Mouse (Mus musculus) testis, adult 2 months (tissue): ENCODE results near the gene Rab5b. TPM values are rescaled to one million over a fixed set of nuclear protein-coding genes. Genes with fewer than 3 reads are reported as not detected.

ENCODE experiments used
- H3K27ac ChIP-seq: fragments of 200-500 bp; 2 replicates; pipeline ENCODE4 v1.5.1; 2012; ENCODE audit warnings: low read depth, low read length; ENCODE audit not compliant: control insufficient read depth, insufficient read depth
- H3K27me3 ChIP-seq: fragments of 200-500 bp; 2 replicates; pipeline ENCODE4 v1.6.1; 2012; ENCODE audit warnings: mild to moderate bottlenecking, low read length, moderate library complexity; ENCODE audit not compliant: control insufficient read depth, insufficient read depth
- H3K36me3 ChIP-seq: fragments of 200-500 bp; 2 replicates; pipeline ENCODE4 v1.6.1; 2012; ENCODE audit warnings: mild to moderate bottlenecking, low read length; ENCODE audit not compliant: control insufficient read depth, insufficient read depth
- H3K4me1 ChIP-seq: fragments of 200-500 bp; 2 replicates; pipeline ENCODE4 v1.6.1; 2012; ENCODE audit warnings: low read length; ENCODE audit not compliant: control insufficient read depth, insufficient read depth
- H3K4me3 ChIP-seq: fragments of 200-500 bp; 2 replicates; pipeline ENCODE4 v1.5.1; 2012; ENCODE audit warnings: low read depth, mild to moderate bottlenecking, low read length, moderate library complexity, mixed read lengths; ENCODE audit not compliant: control insufficient read depth
- CTCF ChIP-seq: fragments of 200-500 bp; IDR thresholded peaks from 2 replicates; pipeline ENCODE4 v1.5.1; 2012; ENCODE audit warnings: low read depth, mild to moderate bottlenecking, inconsistent platforms, low read length, moderate library complexity; ENCODE audit not compliant: control insufficient read depth, insufficient read depth, insufficient replicate concordance
- POLR2A ChIP-seq: fragments of 200-500 bp; IDR thresholded peaks from 2 replicates; pipeline ENCODE4 v1.6.1; 2012; ENCODE audit warnings: low read depth, mild to moderate bottlenecking, inconsistent platforms, low read length, moderate library complexity; ENCODE audit not compliant: control insufficient read depth
- polyA plus RNA-seq: library from polyadenylated mRNA; depleted of rRNA; stranded (reverse); fragments of >200 nt; gene quantifications from 2 replicates; pipeline ENCODE4 v1.2.3, GENCODE M21; 2012

Gene Rab5b
- polyA plus RNA-seq, 1 experiment, result 31.1 TPM

DNA sequence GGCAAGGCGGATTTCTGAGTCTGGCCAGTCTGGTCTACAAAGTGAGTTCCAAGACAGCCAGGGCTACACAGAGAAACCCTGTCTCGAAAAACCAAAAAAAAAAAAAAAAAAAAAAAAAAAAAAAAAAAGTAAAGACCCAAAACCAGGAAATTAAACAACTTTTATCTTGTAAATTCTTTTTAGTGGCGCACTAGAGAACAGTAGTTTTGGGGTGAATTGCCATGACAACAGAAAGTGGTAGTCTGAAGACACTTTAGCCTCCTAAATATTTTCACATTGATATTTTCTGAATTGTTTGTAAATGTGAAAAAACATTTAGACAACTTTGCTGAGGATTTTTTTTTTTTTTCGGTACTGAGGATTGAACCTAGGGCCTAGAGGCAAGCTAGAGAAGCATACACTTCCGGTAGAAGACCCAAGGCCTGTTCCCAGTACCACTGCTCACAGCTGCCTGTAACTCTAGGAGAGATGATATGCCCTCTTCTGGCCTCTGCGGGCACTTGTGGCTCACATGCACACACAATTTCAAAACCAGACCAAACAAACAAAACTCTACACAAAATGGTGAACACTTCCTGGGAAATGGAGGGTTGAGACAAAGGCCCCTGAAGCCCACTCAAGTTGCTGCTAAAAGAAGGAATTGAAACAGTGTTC is 1.1 kb upstream of the Rab5b start:
- Histone ChIP-seq H3K27me3 (no peaks in the 10 kb centered on the region), H3K4me1 (peaks cover 7% of the 10 kb centered on the region; the same call in 1 of the 2 replicates), H3K36me3 (no peaks in the 10 kb centered on the region; the same call in none of the 2 replicates), H3K27ac (no peak overlapping the region; the same call in 1 of the 2 replicates), H3K4me3 (peak overlapping the region; percentile 90)
- no peak for TF ChIP-seq CTCF
- TF ChIP-seq POLR2A, result no peak

- TF ChIP-seq CTCF, result no peak
- no peak for TF ChIP-seq POLR2A
- H3K27me3 ChIP-seq, result no peaks in the 10 kb centered on the region
- peak overlapping the region; percentile 90 for H3K4me3 ChIP-seq
- no peaks in the 10 kb centered on the region; the same call in 1 of the 2 replicates for H3K36me3 ChIP-seq
- peaks cover 7% of the 10 kb centered on the region; the same call in 1 of the 2 replicates for H3K4me1 ChIP-seq
- H3K27ac ChIP-seq, result peak overlapping the region; percentile 88
These were observed 563 bp downstream of the Rab5b start for GRCm38 (mm10) chr10:128695411-128695991.

DNA sequence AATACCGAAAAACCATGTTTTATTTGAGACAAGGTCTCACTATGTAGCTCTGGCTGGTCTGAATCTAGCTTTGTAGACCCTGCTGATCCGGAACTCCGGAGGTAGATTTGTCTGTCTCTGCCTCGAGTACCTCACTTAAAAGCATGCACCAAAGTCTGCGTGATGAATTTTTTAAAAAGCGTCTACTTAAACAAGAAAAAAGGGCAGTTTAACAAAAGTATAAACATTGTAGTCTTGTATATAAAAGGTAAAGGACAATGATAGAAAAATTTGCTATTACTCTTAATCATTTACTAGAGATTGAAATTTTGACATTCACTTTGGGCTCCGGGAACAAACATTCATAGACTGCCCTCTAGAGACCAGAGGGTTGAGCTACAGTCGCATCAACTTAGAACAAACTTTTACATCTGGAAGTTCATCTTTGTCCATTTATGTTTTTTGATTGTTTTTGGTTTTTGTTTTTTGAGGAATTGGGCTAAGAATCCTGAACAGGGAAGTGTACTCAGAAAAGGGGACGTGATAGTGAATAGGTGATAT is 21.5 kb downstream of the Rab5b start:
- Histone ChIP-seq H3K27ac (peak overlapping the region; percentile 81), H3K4me3 (peak overlapping the region; percentile 95), H3K27me3 (no peaks in the 10 kb centered on the region), H3K36me3 (no peaks in the 10 kb centered on the region), H3K4me1 (peaks cover 12% of the 10 kb centered on the region)
- no peak for TF ChIP-seq CTCF
- no peak for TF ChIP-seq POLR2A

- peaks cover 12% of the 10 kb centered on the region for H3K4me1 ChIP-seq
- no peak for TF ChIP-seq CTCF
- TF ChIP-seq POLR2A, result peak; percentile 27; the same call in 1 of the 2 replicates
- peak within 1 kb of the TSS; percentile 81 for H3K27ac ChIP-seq
- peak within 1 kb of the TSS; percentile 95 for H3K4me3 ChIP-seq
- no peaks in the 10 kb centered on the region for H3K27me3 ChIP-seq
- H3K36me3 ChIP-seq, result no peaks in the 10 kb centered on the region
These were observed 22.1 kb downstream of the Rab5b start, which contains the start of gene Suox for GRCm38 (mm10) chr10:128673763-128674468. Gene Suox, minus strand, starts transcription at chr10:128674073.

DNA sequence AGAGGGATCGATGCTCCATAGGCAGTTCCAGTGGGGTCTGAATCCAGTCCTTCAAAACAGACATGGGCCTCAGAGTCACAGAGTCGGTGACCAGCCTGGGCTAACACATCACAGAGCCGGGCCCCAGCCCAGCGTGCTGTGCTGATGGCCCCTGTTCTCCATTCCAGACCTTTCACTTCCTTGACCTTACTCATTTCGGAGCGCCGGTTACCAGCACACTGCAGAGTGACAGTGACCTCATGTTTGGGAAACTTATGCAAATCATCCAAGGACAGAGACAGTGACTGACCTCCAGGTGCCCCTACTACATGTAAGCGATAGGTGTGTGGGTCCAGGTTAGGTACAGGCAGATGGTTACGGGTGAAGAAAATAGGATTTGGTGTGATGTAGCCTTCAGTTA is 24.9 kb downstream of the Rab5b start:
- no peak overlapping the region for H3K27ac ChIP-seq
- H3K36me3 ChIP-seq, result no peaks in the 10 kb centered on the region
- peaks cover 14% of the 10 kb centered on the region for H3K4me1 ChIP-seq
- no peak for TF ChIP-seq CTCF
- TF ChIP-seq POLR2A, result no peak
- H3K27me3 ChIP-seq, result no peaks in the 10 kb centered on the region
- H3K4me3 ChIP-seq, result no peak overlapping the region

- H3K27ac ChIP-seq, result peak overlapping the region; percentile 88
- no peaks in the 10 kb centered on the region for H3K36me3 ChIP-seq
- H3K27me3 ChIP-seq, result no peaks in the 10 kb centered on the region
- H3K4me3 ChIP-seq, result peak overlapping the region; percentile 95
- TF ChIP-seq CTCF, result no peak
- TF ChIP-seq POLR2A, result peak; percentile 77
- H3K4me1 ChIP-seq, result peaks cover 6% of the 10 kb centered on the region
These were observed 27.0 kb downstream of the Rab5b start for GRCm38 (mm10) chr10:128668790-128669672.
